Comparison of ENCODE assay signal across 19 mouse cellular contexts in the genomic region with DNA sequence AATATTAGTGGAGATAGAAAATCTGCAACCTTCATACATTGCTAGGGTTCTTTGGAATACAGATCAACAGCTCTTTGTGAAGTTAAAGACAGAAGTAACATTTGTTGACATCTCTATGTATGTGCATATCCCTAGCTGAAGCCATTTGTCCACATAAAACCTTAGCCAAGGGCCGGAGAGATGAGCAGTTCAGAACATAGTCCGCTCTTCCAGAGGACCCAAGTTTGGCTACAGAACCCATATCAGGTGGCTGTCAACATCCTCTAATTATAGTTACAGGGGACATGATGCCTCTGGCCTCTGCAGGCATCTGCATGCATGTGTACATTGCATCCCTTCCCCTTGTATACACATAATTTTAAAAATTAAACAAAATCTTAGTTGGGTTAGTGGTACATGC.
"Had no signal": no experiment of that assay in that cellular context is flagged by ENCODE, and none has a peak within 500 bp of the region (broad histone marks: within the 10 kb centered on the region; RNA-seq: fewer than 3 reads in every experiment).

No protein-coding gene starts in this region.

- H3K9me3 ChIP-seq: midbrain, embryonic 13.5 days; midbrain, embryonic 15.5 days; neural tube, embryonic 13.5 days; neural tube, embryonic 15.5 days; stomach, embryonic 15.5 days had no signal

- H3K4me1 ChIP-seq: midbrain, embryonic 13.5 days; midbrain, embryonic 15.5 days; neural tube, embryonic 13.5 days; neural tube, embryonic 15.5 days; stomach, embryonic 15.5 days had no signal

- H3K27me3 ChIP-seq: midbrain, embryonic 13.5 days; midbrain, embryonic 15.5 days; neural tube, embryonic 13.5 days; neural tube, embryonic 15.5 days; stomach, embryonic 15.5 days had no signal

- H3K27ac ChIP-seq: liver, embryonic 14.5 days; midbrain, embryonic 13.5 days; midbrain, embryonic 15.5 days; neural tube, embryonic 13.5 days; neural tube, embryonic 15.5 days; stomach, embryonic 15.5 days; stomach, postnatal 0 days had no signal

- H3K4me2 ChIP-seq: lung, embryonic 14.5 days; midbrain, embryonic 13.5 days; midbrain, embryonic 15.5 days; neural tube, embryonic 13.5 days; neural tube, embryonic 15.5 days; stomach, embryonic 15.5 days had no signal

- H3K4me3 ChIP-seq: midbrain, embryonic 13.5 days; midbrain, embryonic 15.5 days; myocyte; neural tube, embryonic 13.5 days; neural tube, embryonic 15.5 days; stomach, embryonic 15.5 days had no signal

- DNase-seq: lung, adult 18-20 months; lung, embryonic 14.5 days; lung, postnatal 10 days; lung, postnatal 4 days; retina, postnatal 1 day; right cerebral cortex, adult 18-20 months; right cerebral cortex, postnatal 25 days; right cerebral cortex, postnatal 4 days; thymus, adult 2 months; thymus, postnatal 25 days; thymus, postnatal 4 days had no signal

- H3K9ac ChIP-seq: liver, embryonic 14.5 days; lung, embryonic 14.5 days; midbrain, embryonic 13.5 days; midbrain, embryonic 15.5 days; neural tube, embryonic 13.5 days; neural tube, embryonic 15.5 days; stomach, embryonic 15.5 days had no signal

- ATAC-seq: midbrain, embryonic 13.5 days; midbrain, embryonic 15.5 days had no signal

- H3K36me3 ChIP-seq: stomach, embryonic 15.5 days had no signal
